In the genomic region with DNA sequence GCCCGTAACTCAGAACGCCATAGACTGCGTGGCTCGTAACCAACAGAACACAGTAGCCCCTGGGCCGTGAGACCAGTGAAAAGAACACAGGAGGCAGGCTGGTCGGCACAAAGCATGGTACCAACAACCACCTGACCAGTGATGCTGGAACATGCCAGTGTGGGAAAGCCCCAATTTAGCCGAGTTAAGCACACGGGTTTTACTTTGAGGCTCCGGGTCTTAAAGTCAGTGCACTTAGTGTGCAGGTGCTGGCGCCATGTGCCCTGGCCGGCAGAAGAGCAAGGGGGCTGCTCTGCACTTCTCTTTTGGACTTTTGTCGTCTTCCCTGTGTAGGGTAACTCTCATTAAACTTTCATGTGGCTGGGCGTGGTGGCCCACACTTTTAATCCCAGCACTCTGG, we compare ENCODE assay signal across 37 mouse cellular contexts. TPM values are rescaled to one million over a fixed set of nuclear protein-coding genes. Genes with fewer than 3 reads are reported as not detected.
"Had no signal": no experiment of that assay in that cellular context is flagged by ENCODE, and none has a peak within 500 bp of the region (broad histone marks: within the 10 kb centered on the region; RNA-seq: fewer than 3 reads in every experiment).

No protein-coding gene starts in this region.

- H3K4me3 ChIP-seq: heart, embryonic 12.5 days; hindbrain, embryonic 13.5 days; hindbrain, embryonic 15.5 days; kidney, embryonic 15.5 days; limb, embryonic 13.5 days; limb, embryonic 15.5 days; liver, embryonic 12.5 days had no signal

- ATAC-seq: hindbrain, postnatal 0 days; intestine, embryonic 16.5 days; liver, embryonic 12.5 days had no signal

- H3K4me2 ChIP-seq: heart, embryonic 12.5 days; hindbrain, embryonic 13.5 days; hindbrain, embryonic 15.5 days; kidney, embryonic 15.5 days; limb, embryonic 13.5 days; limb, embryonic 15.5 days; liver, embryonic 12.5 days had no signal

- H3K36me3 ChIP-seq: kidney, embryonic 15.5 days; limb, embryonic 13.5 days; limb, embryonic 15.5 days had no signal

- H3K9ac ChIP-seq: heart, embryonic 12.5 days; hindbrain, embryonic 13.5 days; hindbrain, embryonic 15.5 days; kidney, embryonic 15.5 days; limb, embryonic 15.5 days; liver, embryonic 12.5 days; liver, embryonic 14.5 days had no signal

- DNase-seq: gastrocnemius, postnatal 14 days; gastrocnemius, postnatal 36 days; kidney, adult 11 months; kidney, adult 2 months; kidney, adult 9 months; kidney, postnatal 14 days; kidney, postnatal 36 days; layer of hippocampus, adult 9-11 months; layer of hippocampus, postnatal 36 days; left cerebral cortex, postnatal 4 days had no signal

- H3K9me3 ChIP-seq: heart, embryonic 12.5 days; hindbrain, embryonic 13.5 days; hindbrain, embryonic 15.5 days; kidney, embryonic 15.5 days; limb, embryonic 13.5 days; limb, embryonic 15.5 days; liver, embryonic 12.5 days had no signal

- H3K27ac ChIP-seq: hindbrain, embryonic 13.5 days; hindbrain, embryonic 15.5 days; hindbrain, postnatal 0 days; kidney, embryonic 15.5 days; kidney, postnatal 0 days; limb, embryonic 13.5 days; limb, embryonic 15.5 days; liver, embryonic 12.5 days; liver, embryonic 14.5 days had no signal

- H3K27me3 ChIP-seq: heart, embryonic 12.5 days; limb, embryonic 15.5 days had no signal

RNA-seq across cellular contexts. Expression of a gene that starts 4.1 kb away (rescaled TPM):
- total RNA-seq: hematopoietic stem cell, adult 5-6 weeks had no signal

RNA-seq across cellular contexts. Expression of a gene that starts 21.5 kb away (rescaled TPM):
- total RNA-seq: gastrocnemius, adult 8-10 months; gastrocnemius, postnatal 14 days; gastrocnemius, postnatal 36 days; heart, postnatal 10 days; heart, postnatal 25 days; hematopoietic stem cell, adult 5-6 weeks; layer of hippocampus, adult 18-20 months; layer of hippocampus, adult 8-10 months; layer of hippocampus, postnatal 14 days; layer of hippocampus, postnatal 36 days; left cerebral cortex, adult 18-20 months; left cerebral cortex, postnatal 10 days; liver, adult 2 months had no signal
- polyA plus RNA-seq: gonadal fat pad, adult 2 months; heart, embryonic 12.5 days; heart, embryonic 14.5 days; intestine, embryonic 14.5 days; intestine, embryonic 16.5 days; kidney, adult 2 months; kidney, embryonic 15.5 days; kidney, postnatal 0 days; large intestine, adult 2 months; limb, embryonic 11.5 days; limb, embryonic 13.5 days; limb, embryonic 15.5 days; liver, adult 2 months; liver, embryonic 12.5 days; liver, embryonic 14.5 days; liver, embryonic 16.5 days had no signal

RNA-seq across cellular contexts. Expression of a gene that starts 48.8 kb away (rescaled TPM):
- total RNA-seq: gastrocnemius, adult 8-10 months; gastrocnemius, postnatal 14 days; gastrocnemius, postnatal 36 days; liver, adult 2 months had no signal
- polyA plus RNA-seq: liver, embryonic 16.5 days had no signal
